Mouse (Mus musculus) ES-E14 (cell line): ENCODE data around the gene Tff2.

Experiments
- HCFC1 ChIP-seq: IDR thresholded peaks from 2 replicates; pipeline ENCODE4 v1.6.1; 2012; ENCODE audit warnings: low read length, inconsistent platforms, borderline replicate concordance; ENCODE audit not compliant: insufficient read depth
- MAFK ChIP-seq: IDR thresholded peaks from 2 replicates; pipeline ENCODE4 v1.6.1; 2014; ENCODE audit warnings: mild to moderate bottlenecking, low read depth, low read length, inconsistent platforms; ENCODE audit not compliant: insufficient read depth
- ZC3H11A ChIP-seq: IDR thresholded peaks from 2 replicates; pipeline ENCODE4 v1.6.1; 2012; ENCODE audit warnings: low read depth, mild to moderate bottlenecking, inconsistent platforms, low read length, borderline replicate concordance
- ZNF384 ChIP-seq: IDR thresholded peaks from 2 replicates; pipeline ENCODE4 v1.6.1; 2012; ENCODE audit warnings: low read depth, low read length, inconsistent platforms

DNA sequence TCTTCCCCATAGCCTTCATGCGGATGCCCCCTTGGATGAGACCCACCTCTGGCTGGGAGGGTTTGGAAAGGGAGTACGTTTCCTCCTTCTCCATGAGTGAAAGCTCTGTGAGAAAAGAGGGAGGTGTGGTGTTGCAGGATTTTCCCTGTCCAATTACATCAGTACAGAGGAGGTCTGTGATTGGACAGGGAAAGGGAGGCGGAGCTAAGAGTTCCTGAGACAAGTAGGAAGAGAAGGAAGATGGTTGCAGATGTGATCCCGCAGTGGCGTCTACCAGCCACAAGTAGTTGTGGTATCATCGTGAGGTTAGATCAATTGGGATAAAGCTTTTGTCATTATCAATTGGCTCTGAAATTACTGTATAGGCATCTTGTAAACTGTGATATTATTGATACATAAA, 13.8 kb upstream of the Tff2 start:
- no peak for TF ChIP-seq ZC3H11A
- no peak for TF ChIP-seq HCFC1
- TF ChIP-seq ZNF384 = no peak
- no peak for TF ChIP-seq MAFK
